Mouse (Mus musculus): ENCODE results near the gene Ppp1r3e.

Gene Ppp1r3e

GRCm38 (mm10) chr14:54883154-54884021 is 6.0 kb upstream of the Ppp1r3e start, which contains the start of the genes Bcl2l2 and Gm20521:
Bcl2l2 (plus strand) TSS chr14:54883377.
Gm20521 (plus strand) TSS chr14:54883441.
- CTCF ChIA-PET, result interaction anchor here (0.6 kb wide), 1 partner anchor 280 kb away, joined by 4 read pairs; no protein-coding TSS in a partner anchor

- CTCF ChIA-PET, result interaction anchor here (0.6 kb wide), 1 partner anchor 152 kb away, joined by 4 read pairs; no protein-coding TSS in a partner anchor
Measured at GRCm38 (mm10) chr14:54876539-54877047, 757 bp downstream of the Ppp1r3e start.

GRCm38 (mm10) chr14:54875844-54876538 is 1.4 kb downstream of the Ppp1r3e start:
- CTCF ChIA-PET, result no interaction called here

- CTCF ChIA-PET, result no interaction called here
Measured at GRCm38 (mm10) chr14:54874165-54874564, 3.2 kb downstream of the Ppp1r3e start.

- CTCF ChIA-PET, result no interaction called here
Measured at GRCm38 (mm10) chr14:54870861-54871260, 6.5 kb downstream of the Ppp1r3e start, which contains the start of gene Homez. Homez (minus strand) TSS chr14:54870961.

GRCm38 (mm10) chr14:54868026-54868425 is 9.3 kb downstream of the Ppp1r3e start:
- CTCF ChIA-PET, result interaction anchor here (0.7 kb wide), 1 partner anchor 154 kb away, joined by 6 read pairs; no protein-coding TSS in a partner anchor

GRCm38 (mm10) chr14:54866936-54867335 is 10.4 kb downstream of the Ppp1r3e start:
- CTCF ChIA-PET, result no interaction called here

GRCm38 (mm10) chr14:54866268-54866667 is 11.1 kb downstream of the Ppp1r3e start:
- CTCF ChIA-PET, result no interaction called here

GRCm38 (mm10) chr14:54865626-54866025 is 11.7 kb downstream of the Ppp1r3e start:
- CTCF ChIA-PET, result interaction anchor here (0.6 kb wide), 1 partner anchor 28 kb away, joined by 3 read pairs; no protein-coding TSS in a partner anchor

- CTCF ChIA-PET, result no interaction called here
Measured at GRCm38 (mm10) chr14:54864313-54865036, 12.9 kb downstream of the Ppp1r3e start.

GRCm38 (mm10) chr14:54863501-54864312 is 13.6 kb downstream of the Ppp1r3e start:
- CTCF ChIA-PET, result no interaction called here

- CTCF ChIA-PET, result interaction anchor here (0.7 kb wide), 1 partner anchor 518 kb away, joined by 3 read pairs; no protein-coding TSS in a partner anchor
Measured at GRCm38 (mm10) chr14:54860511-54860910, 16.8 kb downstream of the Ppp1r3e start.

- CTCF ChIA-PET, result no interaction called here
Measured at GRCm38 (mm10) chr14:54857891-54858290, 19.5 kb downstream of the Ppp1r3e start.

GRCm38 (mm10) chr14:54856703-54857102 is 20.6 kb downstream of the Ppp1r3e start:
- CTCF ChIA-PET, result no interaction called here

GRCm38 (mm10) chr14:54855726-54856125 is 21.6 kb downstream of the Ppp1r3e start:
- CTCF ChIA-PET, result no interaction called here

GRCm38 (mm10) chr14:54843461-54843860 is 33.9 kb downstream of the Ppp1r3e start:
- CTCF ChIA-PET, result interaction anchor here (0.6 to 0.7 kb wide), 3 partner anchors 96 to 346 kb away, joined by 3 to 15 read pairs (median 11); no protein-coding TSS in a partner anchor

- CTCF ChIA-PET, result no interaction called here
Measured at GRCm38 (mm10) chr14:54823716-54824115, 53.6 kb downstream of the Ppp1r3e start.

All from spleen, embryonic (tissue).